Mouse (Mus musculus) small intestine, adult 2 months (tissue): ENCODE data around the gene Psmd3.

Experiments used
- CTCF ChIP-seq: fragments of 200-500 bp; IDR thresholded peaks from 2 replicates; pipeline ENCODE4 v1.5.1; 2012; ENCODE audit warnings: low read depth, mild to moderate bottlenecking, control low read depth, inconsistent platforms, low read length, moderate library complexity, mixed read lengths; ENCODE audit not compliant: insufficient replicate concordance, insufficient read length; ENCODE audit errors: extremely low read depth
- POLR2A ChIP-seq: fragments of 200-500 bp; IDR thresholded peaks from 2 replicates; pipeline ENCODE4 v1.6.1; 2012; ENCODE audit warnings: low read depth, mild to moderate bottlenecking, control low read depth, inconsistent platforms, low read length, moderate library complexity

- TF ChIP-seq POLR2A (no peak), CTCF (no peak)
These were observed 42.3 kb upstream of the Psmd3 start for GRCm38 (mm10) chr11:98640091-98640490.
